Mouse (Mus musculus) liver, embryonic 14.5 days (tissue): ENCODE data around the gene Mob1a. TPM values are rescaled to one million over a fixed set of nuclear protein-coding genes. Genes with fewer than 3 reads are reported as not detected.

Source experiments
- ATAC-seq: fragments of 200-750 bp; cut with Nextera tagmentation; 2 replicates; pipeline ENCODE4 v1.8.0; 2017; ENCODE audit warnings: moderate number of reproducible peaks, mild to moderate bottlenecking, moderate library complexity; ENCODE audit not compliant: insufficient read depth
- DNase-seq, 3 experiments: peaks; one replicate each; pipeline ENCODE4 v3.0.0-alpha.2; 2012 to 2013; ENCODE audit warnings: low read depth in 3 of 3, low spot score in 3 of 3
- H3K27ac ChIP-seq: fragments of 300-500 bp; sonication (generic); 2 replicates; pipeline ENCODE4 v1.5.1; 2014; ENCODE audit warnings: moderate library complexity, mild to moderate bottlenecking, control low read depth, inconsistent platforms
- H3K27me3 ChIP-seq: fragments of 300-500 bp; sonication (generic); 2 replicates; pipeline ENCODE4 v1.6.1; 2014; ENCODE audit warnings: mild to moderate bottlenecking, low read length, moderate library complexity; ENCODE audit not compliant: control insufficient read depth, insufficient read depth
- H3K36me3 ChIP-seq: fragments of 300-500 bp; sonication (generic); replicated peaks from 2 replicates; pipeline ENCODE4 v1.6.1; 2014; ENCODE audit warnings: low read depth; ENCODE audit not compliant: control insufficient read depth, insufficient read depth
- H3K4me1 ChIP-seq, 2 experiments: fragments of 200-500 bp in 1 of 2; fragments of 300-500 bp in 1 of 2; sonication (generic) in 1 of 2; replicated peaks; 2 replicates each; pipeline ENCODE4 v1.6.1; 2012 to 2014; ENCODE audit warnings: antibody characterized with exemption in 1 of 2, inconsistent platforms in 1 of 2, low read length in 1 of 2; ENCODE audit not compliant: control insufficient read depth in 2 of 2, insufficient read depth in 2 of 2
- H3K4me2 ChIP-seq: fragments of 300-500 bp; sonication (generic); 2 replicates; pipeline ENCODE4 v1.6.1; 2014; ENCODE audit warnings: low read depth, mild to moderate bottlenecking, control low read depth, moderate library complexity
- H3K4me3 ChIP-seq, 2 experiments: fragments of 200-500 bp in 1 of 2; fragments of 300-500 bp in 1 of 2; sonication (generic) in 1 of 2; 2 replicates each; pipeline ENCODE4 v1.5.1; 2012 to 2014; ENCODE audit warnings: low read depth in 2 of 2, low read length in 2 of 2, mild to moderate bottlenecking in 2 of 2, control low read depth in 1 of 2, inconsistent platforms in 1 of 2, moderate library complexity in 1 of 2; ENCODE audit not compliant: insufficient read depth in 1 of 2
- H3K9ac ChIP-seq: fragments of 300-500 bp; sonication (generic); replicated peaks from 2 replicates; pipeline ENCODE4 v1.6.1; 2014; ENCODE audit warnings: mild to moderate bottlenecking, control low read depth, moderate library complexity
- H3K9me3 ChIP-seq: fragments of 300-500 bp; sonication (generic); 2 replicates; pipeline ENCODE4 v1.6.1; 2016; ENCODE audit warnings: low read length, mixed read lengths; ENCODE audit not compliant: control insufficient read depth
- CTCF ChIP-seq: IDR thresholded peaks from 2 replicates; pipeline ENCODE4 v1.5.1; 2016; ENCODE audit warnings: antibody characterized with exemption, low read depth, control low read depth
- EP300 ChIP-seq: IDR thresholded peaks from 2 replicates; pipeline ENCODE4 v1.6.1; 2016; ENCODE audit warnings: antibody characterized with exemption, low read depth
- WGBS: fragments of 180-500 bp; shearing (Covaris S2); extraction: QIAGEN DNeasy Blood & Tissue Kit; methylation state at CpG from one replicate; pipeline ENCODE4 v1.1.7; 2014; ENCODE audit not compliant: insufficient replicate concordance; 5-methylcytosine and 5-hydroxymethylcytosine counted together
- polyA plus RNA-seq, 2 experiments: library from polyadenylated mRNA; depleted of rRNA in 1 of 2; stranded (reverse) in 1 of 2; unstranded in 1 of 2; fragments of >200 nt; fragmentation: Nextera tagmentation in 1 of 2; extraction: Ambion mirVana in 1 of 2; gene quantifications; 2 replicates each; pipeline versions ENCODE4 v1.2.1 to v1.2.3; 2012 to 2014

Gene Mob1a
- polyA plus RNA-seq, 2 experiments: 25.2 to 39.4 TPM

DNA sequence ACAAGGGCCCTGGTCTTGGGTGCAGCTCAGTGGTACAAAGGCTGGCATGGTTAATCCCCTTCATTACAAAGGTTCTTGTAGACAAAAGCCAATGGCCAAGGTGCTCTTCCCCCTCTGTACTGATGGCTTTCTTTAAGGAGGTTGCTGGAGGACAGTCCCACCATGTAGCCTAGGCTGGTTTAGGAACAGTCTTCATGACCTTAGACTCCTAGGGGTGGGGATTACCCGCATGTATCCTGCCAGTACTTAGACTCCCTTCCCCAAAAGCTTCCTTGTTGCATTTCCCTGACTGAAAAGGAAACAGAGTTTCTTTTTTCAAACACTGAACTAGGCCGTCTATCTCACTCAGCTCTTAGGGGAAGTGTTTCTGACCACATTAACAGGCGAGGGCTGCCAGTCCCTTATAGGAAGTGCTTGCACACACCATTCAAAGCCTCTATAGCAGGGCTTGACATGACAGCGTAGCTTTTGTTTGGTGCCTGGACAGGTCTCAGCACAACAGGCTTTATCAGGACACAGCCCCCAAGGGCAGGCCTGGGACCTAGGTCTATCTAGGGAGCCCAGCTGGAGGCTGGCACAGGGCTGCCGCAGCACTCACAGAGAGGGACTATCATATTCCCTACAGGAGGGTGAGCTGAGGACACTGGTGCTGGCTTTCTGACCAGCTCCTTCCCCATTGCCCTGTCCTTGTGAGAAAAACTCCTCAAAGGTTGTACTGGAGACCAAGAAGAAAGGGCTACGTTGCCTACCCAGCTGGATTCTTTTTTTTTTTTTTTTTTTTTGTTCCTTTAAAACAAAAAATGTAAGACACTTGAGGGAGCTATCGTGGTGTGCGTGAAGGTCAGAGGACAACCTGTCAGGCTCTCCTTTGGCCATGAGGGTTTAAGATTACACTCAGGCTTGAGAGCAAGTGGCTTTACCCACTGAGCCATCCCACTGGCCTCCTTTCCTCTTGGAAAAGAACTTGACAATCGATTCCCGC lies 56.0 kb downstream of the Mob1a start:
- Histone ChIP-seq H3K4me3 (no peak overlapping the region), H3K27ac (peak overlapping the region; percentile 48), H3K27me3 (no peaks in the 10 kb centered on the region), H3K36me3 (peaks cover 27% of the 10 kb centered on the region), H3K4me1 (peaks cover 14 to 20% of the 10 kb centered on the region in 2 experiments), H3K9me3 (no peaks in the 10 kb centered on the region), H3K9ac (peak overlapping the region; percentile 23), H3K4me2 (peak overlapping the region; percentile 40)
- WGBS: 35% methylated on average over 10 of the region's 10 CpGs
- TF ChIP-seq EP300 (peak; percentile 81), CTCF (no peak)
- ATAC-seq (peak; percentile 99), DNase-seq (peak; percentile 60 to 69 (median 66))

DNA sequence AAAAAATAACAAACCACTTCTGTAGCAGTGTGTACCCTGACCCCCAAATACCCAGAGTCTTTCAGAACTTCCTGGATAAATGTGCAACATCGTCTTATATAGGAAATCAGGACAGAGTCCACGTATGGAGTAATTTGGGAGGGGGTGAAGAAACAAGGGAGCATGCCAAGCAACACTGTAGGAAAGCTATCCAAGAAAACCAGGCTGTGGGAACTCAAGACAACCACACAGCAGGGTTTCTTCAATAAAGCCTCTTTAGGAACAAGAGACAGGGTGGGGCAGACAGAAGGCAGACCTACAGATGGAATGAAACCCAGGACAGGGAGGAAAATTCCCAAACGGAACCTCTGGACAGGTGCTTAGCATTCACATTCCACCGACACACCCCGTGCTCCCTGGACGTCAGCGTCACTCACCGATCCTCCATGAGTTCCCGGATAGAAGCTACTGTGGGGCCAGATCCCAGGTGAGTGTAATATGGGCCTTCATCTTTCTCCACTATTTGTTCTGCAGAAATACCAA lies 59.8 kb downstream of the Mob1a start:
- no peak overlapping the region for H3K9ac ChIP-seq
- no peak overlapping the region for H3K4me3 ChIP-seq
- no peak for DNase-seq
- TF ChIP-seq CTCF: no peak
- no peak for TF ChIP-seq EP300
- peaks cover 14 to 20% of the 10 kb centered on the region in 2 experiments for H3K4me1 ChIP-seq
- peaks cover 10% of the 10 kb centered on the region; the same call in 1 of the 2 replicates for H3K36me3 ChIP-seq
- H3K4me2 ChIP-seq: no peak overlapping the region
- WGBS: 76% methylated on average over 9 of the region's 9 CpGs
- no peaks in the 10 kb centered on the region for H3K27me3 ChIP-seq
- ATAC-seq: no peak
- no peaks in the 10 kb centered on the region for H3K9me3 ChIP-seq
- no peak overlapping the region for H3K27ac ChIP-seq

DNA sequence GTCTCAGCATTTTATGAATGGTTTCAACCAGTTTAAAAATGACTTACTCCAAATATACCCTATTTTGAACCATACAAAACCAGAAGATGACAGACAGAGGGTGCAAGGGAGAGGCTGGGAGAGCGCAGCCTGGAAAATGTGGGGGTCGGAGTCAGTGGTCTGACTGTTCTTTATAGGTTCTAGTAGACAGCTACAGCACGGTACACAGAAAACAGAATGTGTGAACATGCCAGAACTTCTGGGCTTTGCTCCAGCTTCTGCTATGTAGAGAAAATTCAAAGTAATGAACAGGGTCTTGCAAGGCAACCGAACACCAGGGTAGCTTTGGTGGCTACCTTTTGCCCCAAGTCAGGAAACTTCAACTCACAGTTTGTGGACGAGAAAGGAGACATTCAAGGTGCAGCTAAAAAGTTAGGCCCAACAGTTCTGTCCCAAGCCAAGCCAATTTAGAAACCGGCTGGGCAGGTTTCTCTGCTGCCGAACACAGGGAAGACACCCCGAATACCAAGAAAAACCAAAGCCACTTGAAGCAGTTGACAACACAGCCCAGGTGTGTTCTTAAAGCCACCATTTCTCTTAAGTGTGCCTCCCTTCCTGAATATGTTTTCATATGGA lies 66.5 kb downstream of the Mob1a start:
- DNase-seq: no peak
- no peak overlapping the region for H3K9ac ChIP-seq
- no peak overlapping the region for H3K4me2 ChIP-seq
- TF ChIP-seq EP300 (no peak), CTCF (no peak)
- H3K9me3 ChIP-seq: no peaks in the 10 kb centered on the region; the same call in 1 of the 2 replicates
- 83% methylated on average over 8 of the region's 8 CpGs for WGBS
- no peak for ATAC-seq
- peaks cover 2 to 15% of the 10 kb centered on the region in 2 experiments; a peak in 2 of 4 replicates for H3K4me1 ChIP-seq
- peaks cover 14% of the 10 kb centered on the region for H3K36me3 ChIP-seq
- no peak overlapping the region for H3K4me3 ChIP-seq
- H3K27ac ChIP-seq: no peak overlapping the region
- H3K27me3 ChIP-seq: no peaks in the 10 kb centered on the region

Other genes with a start within 250 kb of the Mob1a start
- 16.5 and 21.0 TPM in 2 replicates for gene Pcgf1, start 248.1 kb upstream of the Mob1a start, polyA plus RNA-seq (2012; rRNA removed)
- gene Pcgf1, start 248.1 kb upstream of the Mob1a start, polyA plus RNA-seq (2014; fragmentation: Nextera tagmentation; extraction: Ambion mirVana): 15.0 and 19.7 TPM in 2 replicates
- 0.27 and 0.46 TPM in 2 replicates for gene Lbx2, start 239.6 kb upstream of the Mob1a start, polyA plus RNA-seq (2012; rRNA removed)
- 0.35 TPM in 1 of 2 replicates, not detected in the other for gene Lbx2, start 239.6 kb upstream of the Mob1a start, polyA plus RNA-seq (2014; fragmentation: Nextera tagmentation; extraction: Ambion mirVana)
- 1.0 and 1.1 TPM in 2 replicates for gene Ccdc142, start 224.4 kb upstream of the Mob1a start, polyA plus RNA-seq (2012; rRNA removed)
- gene Ccdc142, start 224.4 kb upstream of the Mob1a start, polyA plus RNA-seq (2014; fragmentation: Nextera tagmentation; extraction: Ambion mirVana): 0.23 and 0.39 TPM in 2 replicates
- gene Gm42688, start 224.4 kb upstream of the Mob1a start, polyA plus RNA-seq (2012; rRNA removed): 2.2 and 2.4 TPM in 2 replicates
- 0.76 and 0.86 TPM in 2 replicates for gene Gm42688, start 224.4 kb upstream of the Mob1a start, polyA plus RNA-seq (2014; fragmentation: Nextera tagmentation; extraction: Ambion mirVana)
- 41.1 and 56.6 TPM in 2 replicates for gene Mrpl53, start 217.0 kb upstream of the Mob1a start, polyA plus RNA-seq (2012; rRNA removed)
- 87.1 and 87.4 TPM in 2 replicates for gene Mrpl53, start 217.0 kb upstream of the Mob1a start, polyA plus RNA-seq (2014; fragmentation: Nextera tagmentation; extraction: Ambion mirVana)
- 33.9 and 36.9 TPM in 2 replicates for gene Mogs, start 210.5 kb upstream of the Mob1a start, polyA plus RNA-seq (2012; rRNA removed)
- gene Mogs, start 210.5 kb upstream of the Mob1a start, polyA plus RNA-seq (2014; fragmentation: Nextera tagmentation; extraction: Ambion mirVana): 28.2 and 32.4 TPM in 2 replicates
- gene Wbp1, start 204.5 kb upstream of the Mob1a start, polyA plus RNA-seq (2012; rRNA removed): 27.7 and 33.6 TPM in 2 replicates
- gene Wbp1, start 204.5 kb upstream of the Mob1a start, polyA plus RNA-seq (2014; fragmentation: Nextera tagmentation; extraction: Ambion mirVana): 22.0 and 27.1 TPM in 2 replicates
- 9.4 and 11.6 TPM in 2 replicates for gene Ino80b, start 200.6 kb upstream of the Mob1a start, polyA plus RNA-seq (2012; rRNA removed)
- gene Ino80b, start 200.6 kb upstream of the Mob1a start, polyA plus RNA-seq (2014; fragmentation: Nextera tagmentation; extraction: Ambion mirVana): 4.4 and 5.2 TPM in 2 replicates
- gene Rtkn, start 190.6 kb upstream of the Mob1a start, polyA plus RNA-seq (2012; rRNA removed): 11.1 TPM in 2 replicates
- 5.3 and 5.5 TPM in 2 replicates for gene Rtkn, start 190.6 kb upstream of the Mob1a start, polyA plus RNA-seq (2014; fragmentation: Nextera tagmentation; extraction: Ambion mirVana)
- 0.15 and 0.44 TPM in 2 replicates for gene Wdr54, start 169.6 kb upstream of the Mob1a start, polyA plus RNA-seq (2012; rRNA removed)
- gene Wdr54, start 169.6 kb upstream of the Mob1a start, polyA plus RNA-seq (2014; fragmentation: Nextera tagmentation; extraction: Ambion mirVana): 0.32 and 0.35 TPM in 2 replicates
- gene 1700003E16Rik, start 169.6 kb upstream of the Mob1a start, polyA plus RNA-seq (2012; rRNA removed): not detected in 2 replicates
- gene 1700003E16Rik, start 169.6 kb upstream of the Mob1a start, polyA plus RNA-seq (2014; fragmentation: Nextera tagmentation; extraction: Ambion mirVana): 0.06 and 0.15 TPM in 2 replicates
- 16.9 and 21.1 TPM in 2 replicates for gene Dctn1, start 160.1 kb upstream of the Mob1a start, polyA plus RNA-seq (2012; rRNA removed)
- gene Dctn1, start 160.1 kb upstream of the Mob1a start, polyA plus RNA-seq (2014; fragmentation: Nextera tagmentation; extraction: Ambion mirVana): 22.5 and 24.0 TPM in 2 replicates
- 1.1 and 1.4 TPM in 2 replicates for gene Slc4a5, start 106.2 kb upstream of the Mob1a start, polyA plus RNA-seq (2012; rRNA removed)
- 0.52 and 0.73 TPM in 2 replicates for gene Slc4a5, start 106.2 kb upstream of the Mob1a start, polyA plus RNA-seq (2014; fragmentation: Nextera tagmentation; extraction: Ambion mirVana)
- gene Mthfd2, start 108 bp upstream of the Mob1a start, polyA plus RNA-seq (2012; rRNA removed): 28.5 and 44.4 TPM in 2 replicates
- 66.0 and 67.7 TPM in 2 replicates for gene Mthfd2, start 108 bp upstream of the Mob1a start, polyA plus RNA-seq (2014; fragmentation: Nextera tagmentation; extraction: Ambion mirVana)
- gene Bola3, start 23.1 kb downstream of the Mob1a start, polyA plus RNA-seq (2012; rRNA removed): 28.8 and 92.1 TPM in 2 replicates
- 342 and 357 TPM in 2 replicates for gene Bola3, start 23.1 kb downstream of the Mob1a start, polyA plus RNA-seq (2014; fragmentation: Nextera tagmentation; extraction: Ambion mirVana)
- 3.0 and 3.1 TPM in 2 replicates for gene Tet3, start 133.1 kb downstream of the Mob1a start, polyA plus RNA-seq (2012; rRNA removed)
- 7.7 and 8.3 TPM in 2 replicates for gene Tet3, start 133.1 kb downstream of the Mob1a start, polyA plus RNA-seq (2014; fragmentation: Nextera tagmentation; extraction: Ambion mirVana)
- gene Dguok, start 181.0 kb downstream of the Mob1a start, polyA plus RNA-seq (2012; rRNA removed): 14.6 and 16.8 TPM in 2 replicates
- 21.6 and 27.2 TPM in 2 replicates for gene Dguok, start 181.0 kb downstream of the Mob1a start, polyA plus RNA-seq (2014; fragmentation: Nextera tagmentation; extraction: Ambion mirVana)
- 2.3 and 2.7 TPM in 2 replicates for gene Actg2, start 210.2 kb downstream of the Mob1a start, polyA plus RNA-seq (2012; rRNA removed)
- 1.4 and 2.4 TPM in 2 replicates for gene Actg2, start 210.2 kb downstream of the Mob1a start, polyA plus RNA-seq (2014; fragmentation: Nextera tagmentation; extraction: Ambion mirVana)
- 5.1 and 6.2 TPM in 2 replicates for gene Stambp, start 246.7 kb downstream of the Mob1a start, polyA plus RNA-seq (2012; rRNA removed)
- gene Stambp, start 246.7 kb downstream of the Mob1a start, polyA plus RNA-seq (2014; fragmentation: Nextera tagmentation; extraction: Ambion mirVana): 9.9 and 10.1 TPM in 2 replicates